Mouse (Mus musculus): ENCODE measurements around the gene Creg1.
A peak's percentile ranks its signal among the peaks of the same experiment; 100 is the strongest.

Gene Creg1

GRCm38 (mm10) chr1:165771491-165771897, 7.9 kb downstream of the Creg1 start:
- peaks cover 19% of the 10 kb centered on the region for H3K9me3 ChIP-seq (ENCODE audit: low read length)
- TF ChIP-seq NANOG (IDR thresholded peaks at IDR 0.05; ENCODE audit: borderline replicate concordance, low read length) = no peak
- TF ChIP-seq CTCF (conservative IDR thresholded peaks at IDR 0.05; ENCODE audit: low read length) = peak; percentile 97
- peaks cover 13% of the 10 kb centered on the region; the same call in 1 of the 2 replicates for H3K36me3 ChIP-seq (ENCODE audit: insufficient read depth, low read length)
- peak overlapping the region; percentile 26; the same call in 1 of the 2 replicates for H3K4me3 ChIP-seq (replicated peaks; ENCODE audit: low read length)
- H3K4me1 ChIP-seq (replicated peaks; ENCODE audit: low read depth, low read length) = peaks cover 53% of the 10 kb centered on the region
- peaks cover 16% of the 10 kb centered on the region for H3K27me3 ChIP-seq (ENCODE audit: insufficient read depth, low read length)

DNA sequence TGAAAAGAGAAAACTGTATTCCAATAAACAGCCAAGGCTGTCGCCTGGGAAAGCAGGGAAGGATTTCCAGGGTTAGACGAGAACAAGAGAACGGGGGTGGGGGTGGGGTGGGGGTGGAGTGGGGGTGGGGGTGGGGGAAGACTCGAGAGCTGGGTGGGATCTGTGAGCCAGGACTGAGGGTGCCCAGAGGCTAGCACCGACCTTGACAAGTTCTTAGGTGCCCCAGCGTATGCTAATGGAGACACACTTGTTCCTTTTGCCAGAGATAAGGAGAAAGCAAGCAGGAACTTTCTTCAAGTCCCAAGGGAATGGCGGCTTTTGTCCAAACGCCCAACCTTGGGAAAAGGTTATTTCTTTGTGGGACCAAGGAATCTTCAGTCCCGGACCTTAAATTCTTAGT, 8.5 kb downstream of the Creg1 start:
- peaks cover 13% of the 10 kb centered on the region for H3K27me3 ChIP-seq (ENCODE audit: insufficient read depth, low read length)
- peak overlapping the region; percentile 26; the same call in 1 of the 2 replicates for H3K4me3 ChIP-seq (replicated peaks; ENCODE audit: low read length)
- TF ChIP-seq NANOG (IDR thresholded peaks at IDR 0.05; ENCODE audit: borderline replicate concordance, low read length) = no peak
- no peak for TF ChIP-seq POU5F1 (IDR thresholded peaks at IDR 0.05; ENCODE audit: borderline replicate concordance, low read length)
- TF ChIP-seq CTCF (conservative IDR thresholded peaks at IDR 0.05; ENCODE audit: low read length) = no peak
- H3K36me3 ChIP-seq (ENCODE audit: insufficient read depth, low read length) = peaks cover 13% of the 10 kb centered on the region; the same call in 1 of the 2 replicates
- peaks cover 55% of the 10 kb centered on the region for H3K4me1 ChIP-seq (replicated peaks; ENCODE audit: low read depth, low read length)
- peaks cover 17% of the 10 kb centered on the region for H3K9me3 ChIP-seq (ENCODE audit: low read length)

DNA sequence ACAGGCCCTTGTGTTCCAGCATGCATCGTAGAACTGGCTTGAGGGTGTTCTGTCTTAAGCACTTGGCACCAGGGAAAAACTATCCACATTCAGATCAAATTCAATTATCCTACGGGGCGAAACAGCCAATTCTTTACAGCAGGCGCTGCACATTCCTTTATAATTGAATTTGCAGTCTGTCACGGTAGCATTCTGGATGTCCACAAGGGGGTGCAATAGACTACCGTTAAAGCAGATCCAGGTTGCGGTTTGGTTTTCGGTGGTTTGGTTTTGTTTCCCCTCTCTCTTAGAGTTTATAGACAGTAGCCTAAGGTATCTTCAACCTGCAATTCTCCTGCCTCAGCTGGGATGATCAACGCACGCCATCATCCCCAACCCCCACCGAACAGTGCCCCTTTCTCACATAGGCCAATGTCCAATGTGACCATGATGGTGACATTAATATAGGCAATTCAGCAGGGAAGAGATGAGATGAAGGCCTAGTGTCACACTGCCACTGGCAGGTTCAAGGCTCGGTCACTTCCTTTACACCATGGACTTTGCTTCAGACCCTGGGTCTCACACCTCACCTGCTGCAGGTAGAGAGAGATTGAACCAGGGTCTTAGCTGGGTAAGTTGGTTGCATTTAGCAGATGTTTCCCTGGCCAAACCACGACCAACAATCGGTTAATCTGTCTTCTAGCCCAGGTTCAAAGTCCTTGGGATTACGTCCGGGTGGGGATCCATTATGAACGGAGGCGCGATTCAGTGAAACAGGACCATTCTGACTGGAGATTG, 12.2 kb downstream of the Creg1 start:
- TF ChIP-seq CTCF (conservative IDR thresholded peaks at IDR 0.05; ENCODE audit: low read length) (peak; percentile 60), NANOG (IDR thresholded peaks at IDR 0.05; ENCODE audit: borderline replicate concordance, low read length) (no peak), POU5F1 (IDR thresholded peaks at IDR 0.05; ENCODE audit: borderline replicate concordance, low read length) (no peak)

DNA sequence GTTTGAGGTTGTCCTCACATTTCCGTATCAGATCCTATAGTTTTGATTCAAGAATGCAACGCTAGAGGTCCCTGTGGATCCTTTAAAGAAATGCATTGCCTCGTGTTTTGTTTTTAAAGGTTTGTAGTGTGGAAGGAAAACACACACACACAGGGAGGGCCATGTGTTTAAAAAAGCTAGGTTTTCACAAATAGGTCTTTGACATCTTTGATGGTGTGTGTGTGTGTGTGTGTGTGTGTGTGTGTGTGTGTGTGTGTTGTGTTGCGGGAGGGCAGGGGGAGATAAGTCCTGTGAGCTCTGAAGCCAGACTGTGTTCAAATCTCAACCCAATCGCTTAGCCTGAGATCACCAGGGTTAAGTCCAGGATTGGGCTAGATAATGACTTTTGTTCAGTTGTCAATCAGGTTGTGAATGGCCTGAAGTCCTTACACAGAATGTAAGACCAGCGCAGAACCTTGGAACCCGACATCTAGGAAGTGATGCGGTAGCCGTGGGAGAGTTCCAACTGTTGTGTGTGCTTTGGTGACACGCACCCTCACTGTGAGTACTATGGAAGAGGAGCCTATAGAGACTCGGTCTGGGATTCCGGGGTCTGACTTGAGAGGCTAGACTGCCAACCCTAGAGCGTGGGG, 16.5 kb downstream of the Creg1 start:
- peaks cover 18% of the 10 kb centered on the region for H3K4me1 ChIP-seq (replicated peaks; ENCODE audit: low read depth, low read length)
- no peak overlapping the region for H3K4me3 ChIP-seq (replicated peaks; ENCODE audit: low read length)
- no peak for TF ChIP-seq CTCF (conservative IDR thresholded peaks at IDR 0.05; ENCODE audit: low read length)
- TF ChIP-seq POU5F1 (IDR thresholded peaks at IDR 0.05; ENCODE audit: borderline replicate concordance, low read length) = no peak
- TF ChIP-seq NANOG (IDR thresholded peaks at IDR 0.05; ENCODE audit: borderline replicate concordance, low read length) = no peak
- H3K36me3 ChIP-seq (ENCODE audit: insufficient read depth, low read length) = no peaks in the 10 kb centered on the region
- H3K27me3 ChIP-seq (ENCODE audit: insufficient read depth, low read length) = peaks cover 14% of the 10 kb centered on the region
- no peaks in the 10 kb centered on the region for H3K9me3 ChIP-seq (ENCODE audit: low read length)

More for the DNA sequence above, 12.2 kb downstream of the Creg1 start:
- Histone ChIP-seq H3K27me3 (ENCODE audit: insufficient read depth, low read length) (no peaks in the 10 kb centered on the region), H3K9me3 (ENCODE audit: low read length) (no peaks in the 10 kb centered on the region), H3K4me3 (replicated peaks; ENCODE audit: low read length) (no peak overlapping the region), H3K4me1 (replicated peaks; ENCODE audit: low read depth, low read length) (peaks cover 41% of the 10 kb centered on the region), H3K36me3 (ENCODE audit: insufficient read depth, low read length) (peaks cover 6% of the 10 kb centered on the region; the same call in 1 of the 2 replicates)

GRCm38 (mm10) chr1:165780586-165781111, 17.1 kb downstream of the Creg1 start:
- no peaks in the 10 kb centered on the region for H3K36me3 ChIP-seq (ENCODE audit: insufficient read depth, low read length)
- TF ChIP-seq CTCF (conservative IDR thresholded peaks at IDR 0.05; ENCODE audit: low read length) = peak; percentile 94
- no peak for TF ChIP-seq NANOG (IDR thresholded peaks at IDR 0.05; ENCODE audit: borderline replicate concordance, low read length)
- no peak for TF ChIP-seq POU5F1 (IDR thresholded peaks at IDR 0.05; ENCODE audit: borderline replicate concordance, low read length)
- H3K27me3 ChIP-seq (ENCODE audit: insufficient read depth, low read length) = peaks cover 14% of the 10 kb centered on the region
- H3K9me3 ChIP-seq (ENCODE audit: low read length) = no peaks in the 10 kb centered on the region
- H3K4me1 ChIP-seq (replicated peaks; ENCODE audit: low read depth, low read length) = peaks cover 17% of the 10 kb centered on the region
- H3K4me3 ChIP-seq (replicated peaks; ENCODE audit: low read length) = peak overlapping the region; percentile 8; the same call in 1 of the 2 replicates

DNA sequence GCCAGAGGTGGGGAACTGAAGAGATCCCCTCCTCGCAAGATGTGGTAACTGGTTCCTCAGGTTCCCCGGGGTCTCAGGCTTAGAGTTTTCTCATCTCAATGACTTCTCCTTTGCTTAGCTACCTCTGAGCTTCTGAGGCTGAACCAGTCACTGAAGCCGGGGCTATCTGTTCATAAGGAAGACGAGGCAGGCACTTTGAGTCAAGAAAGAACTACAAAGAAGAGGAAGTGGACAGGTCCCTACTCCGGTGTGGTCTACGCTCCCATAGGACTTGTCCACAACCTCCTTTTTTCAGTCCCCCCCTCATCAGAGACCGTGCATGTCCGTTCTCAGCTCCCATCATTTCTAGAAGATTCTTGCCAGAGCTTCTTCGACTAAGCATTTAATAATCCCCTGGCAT, 17.9 kb downstream of the Creg1 start:
- TF ChIP-seq POU5F1 (IDR thresholded peaks at IDR 0.05; ENCODE audit: borderline replicate concordance, low read length) (no peak), NANOG (IDR thresholded peaks at IDR 0.05; ENCODE audit: borderline replicate concordance, low read length) (no peak)
- no peak overlapping the region for H3K4me3 ChIP-seq (replicated peaks; ENCODE audit: low read length)
- no peaks in the 10 kb centered on the region for H3K9me3 ChIP-seq (ENCODE audit: low read length)
- no peaks in the 10 kb centered on the region for H3K36me3 ChIP-seq (ENCODE audit: insufficient read depth, low read length)
- H3K4me1 ChIP-seq (replicated peaks; ENCODE audit: low read depth, low read length) = peaks cover 11% of the 10 kb centered on the region
- peaks cover 14% of the 10 kb centered on the region for H3K27me3 ChIP-seq (ENCODE audit: insufficient read depth, low read length)

GRCm38 (mm10) chr1:165781911-165782310, 18.4 kb downstream of the Creg1 start:
- Histone ChIP-seq H3K9me3 (ENCODE audit: low read length) (no peaks in the 10 kb centered on the region), H3K27me3 (ENCODE audit: insufficient read depth, low read length) (peaks cover 14% of the 10 kb centered on the region), H3K4me1 (replicated peaks; ENCODE audit: low read depth, low read length) (peaks cover 11% of the 10 kb centered on the region), H3K36me3 (ENCODE audit: insufficient read depth, low read length) (no peaks in the 10 kb centered on the region), H3K4me3 (replicated peaks; ENCODE audit: low read length) (no peak overlapping the region)
- TF ChIP-seq CTCF (conservative IDR thresholded peaks at IDR 0.05; ENCODE audit: low read length) (no peak), POU5F1 (IDR thresholded peaks at IDR 0.05; ENCODE audit: borderline replicate concordance, low read length) (no peak), NANOG (IDR thresholded peaks at IDR 0.05; ENCODE audit: borderline replicate concordance, low read length) (no peak)

- no peak overlapping the region for H3K4me3 ChIP-seq (replicated peaks; ENCODE audit: low read length)
- H3K36me3 ChIP-seq (ENCODE audit: insufficient read depth, low read length) = no peaks in the 10 kb centered on the region
- no peaks in the 10 kb centered on the region for H3K9me3 ChIP-seq (ENCODE audit: low read length)
- TF ChIP-seq CTCF (conservative IDR thresholded peaks at IDR 0.05; ENCODE audit: low read length) (no peak), POU5F1 (IDR thresholded peaks at IDR 0.05; ENCODE audit: borderline replicate concordance, low read length) (no peak)
- H3K27me3 ChIP-seq (ENCODE audit: insufficient read depth, low read length) = peaks cover 35% of the 10 kb centered on the region
- peaks cover 12% of the 10 kb centered on the region; the same call in 1 of the 2 replicates for H3K4me1 ChIP-seq (replicated peaks; ENCODE audit: low read depth, low read length)
These were observed 22.8 kb downstream of the Creg1 start for GRCm38 (mm10) chr1:165786296-165786695.
